Mouse (Mus musculus) left cerebral cortex, postnatal 25 days (tissue): Measurements from ENCODE around the gene Cd83. TPM values are rescaled to one million over a fixed set of nuclear protein-coding genes. Genes with fewer than 3 reads are reported as not detected.

Source experiments
- DNase-seq, 2 experiments: peaks; one replicate each; pipeline ENCODE4 v3.0.0; 2022; ENCODE audit warnings: low spot score in 2 of 2, mixed read lengths in 1 of 2
- intact Hi-C: fragments of 180-260 bp; cut with DNase I; formaldehyde crosslinking; loops from one replicate; pipeline ENCODE4 v1.15.1; 2025
- total RNA-seq, 2 experiments: library from RNA; stranded (reverse); gene quantifications; 2 replicates each; pipeline ENCODE4 v1.2.3; 2021

Cd83 gene
- total RNA-seq, 2 experiments from 2014 or later, result 8.2 to 8.7 TPM

GRCm38 (mm10) chr13:43851108-43851507 is 66.5 kb downstream of the Cd83 start:
- intact Hi-C loops, result no loop called here

More at GRCm38 (mm10) chr13:43851108-43851507, 66.5 kb downstream of the Cd83 start:
- DNase-seq, result no peak

Other genes starting within 250 kb of the Cd83 start
- gene Mcur1, start 224.6 kb upstream of the Cd83 start, total RNA-seq, result 10 to 100 TPM; 14.2 to 16.9 TPM
- 1 to 10 TPM; 6.9 to 7.1 TPM for gene Rnf182, start 169.1 kb upstream of the Cd83 start, total RNA-seq